Mouse (Mus musculus) activated CD4-positive, CD25-positive, alpha-beta regulatory T cell, adult 4 months (primary cell): ENCODE measurements around the gene Fam170b. TPM values are rescaled to one million over a fixed set of nuclear protein-coding genes. Genes with fewer than 3 reads are reported as not detected.

Experiments
- ATAC-seq: one replicate; pipeline ENCODE4 v1.8.0; 2017
- polyA plus RNA-seq, 2 experiments: library from polyadenylated mRNA; unstranded; fragments of 100-300 nt; shearing (Covaris generic); gene quantifications; one replicate each; pipeline ENCODE4 v1.2.1; 2017

The Fam170b gene
- not detected for polyA plus RNA-seq

DNA sequence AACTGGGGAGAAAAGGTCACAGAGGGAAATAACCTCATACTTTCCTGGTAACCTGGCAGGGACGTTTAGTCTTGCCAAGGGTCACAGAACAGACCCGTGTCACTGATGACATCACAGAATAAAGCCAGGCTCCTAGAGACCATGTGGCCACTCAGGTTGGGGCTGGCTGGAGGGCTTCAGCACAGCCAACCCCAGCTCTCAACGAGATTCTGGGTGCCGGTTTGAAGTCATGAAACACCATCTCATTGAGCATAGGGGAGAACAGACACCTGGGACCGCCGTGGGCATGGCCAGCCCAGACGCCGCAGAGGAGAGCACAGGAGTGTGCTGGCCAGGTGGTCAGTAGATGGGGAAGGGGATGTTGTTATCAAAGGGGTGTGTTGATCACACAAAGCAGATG lies at the start of gene Fam170b:
Fam170b (plus strand) TSS at position 116 of the 400 bp plus-strand sequence.
- ATAC-seq, result no peak

DNA sequence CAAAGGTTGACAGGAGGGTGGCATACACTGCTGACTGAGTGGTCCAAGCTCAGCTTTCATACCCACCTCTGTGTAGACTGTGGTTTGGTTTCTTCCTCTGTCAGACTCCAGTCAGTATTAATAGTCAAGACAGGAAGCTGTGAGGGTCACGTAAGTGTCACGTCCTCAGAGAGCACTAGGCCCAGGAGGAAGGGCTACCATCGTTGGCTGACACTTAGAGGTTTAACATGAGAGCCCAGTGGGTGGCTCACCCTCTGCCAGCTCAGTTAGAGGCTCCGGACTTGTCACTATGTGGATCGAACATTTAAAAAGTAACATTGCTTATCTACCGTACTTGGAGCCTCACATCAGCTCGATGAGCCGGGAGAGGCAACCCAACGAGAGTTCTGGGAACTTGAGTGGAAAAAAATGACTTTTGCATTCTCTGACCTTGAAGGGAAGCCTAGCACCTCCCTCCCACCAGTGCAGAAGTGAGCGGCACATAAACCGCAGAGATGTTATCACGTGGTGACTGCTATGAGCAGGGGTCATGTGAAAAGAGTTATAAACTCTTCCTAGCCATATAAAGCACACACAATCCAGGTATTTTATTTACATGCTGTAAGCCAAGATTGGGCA lies 49.5 kb upstream of the Fam170b start:
- peak; percentile 79 for ATAC-seq

DNA sequence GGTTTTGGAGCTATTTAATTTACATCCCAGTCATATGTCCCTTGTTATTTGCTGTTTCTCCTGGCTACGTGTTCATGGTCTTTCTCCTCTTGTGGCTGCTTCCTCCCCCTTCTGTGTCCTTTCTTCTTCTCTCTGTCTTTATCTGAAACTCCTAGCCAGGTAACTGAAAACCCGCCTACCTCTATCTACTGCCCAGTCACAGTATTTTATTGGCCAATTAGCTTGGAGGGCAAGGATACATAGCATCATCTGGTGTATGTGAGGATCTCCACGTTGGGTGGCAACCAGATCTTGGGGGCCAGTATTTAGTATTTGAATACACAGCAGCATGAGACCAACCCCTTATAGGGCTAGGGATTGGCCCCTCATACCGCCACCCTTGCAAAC lies 49.0 kb upstream of the Fam170b start:
- peak; percentile 12 for ATAC-seq

DNA sequence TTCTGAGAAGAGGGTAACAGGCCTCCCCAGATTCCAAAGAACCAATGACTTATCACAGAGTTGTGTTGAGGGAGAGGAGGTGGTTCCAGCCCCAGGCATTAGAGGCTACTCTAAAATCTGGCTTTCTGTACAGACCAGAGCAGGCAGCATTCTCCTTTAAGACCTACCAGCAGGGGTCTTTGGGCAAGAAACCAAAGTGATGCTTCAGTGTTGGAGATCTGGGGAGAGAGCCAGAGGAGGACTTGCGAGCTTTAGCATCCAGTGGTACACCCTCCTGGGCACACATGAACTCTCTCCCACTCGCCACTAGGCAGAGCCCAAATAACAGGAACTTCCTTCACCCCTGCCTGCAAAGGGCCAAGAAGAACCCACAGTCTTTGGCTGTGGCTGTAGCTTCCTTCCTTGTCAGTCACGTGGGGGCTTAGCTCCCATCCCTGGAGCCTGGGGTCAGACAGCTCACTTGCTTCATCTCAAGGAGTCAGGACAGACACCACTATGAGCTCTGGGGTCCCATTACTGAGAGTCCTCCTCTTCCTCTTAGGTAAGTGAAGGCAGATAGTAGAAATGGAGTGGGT lies 48.1 kb upstream of the Fam170b start, which contains the start of gene Tmem273:
Tmem273 (plus strand) TSS at position 408 of the 575 bp plus-strand sequence.
- ATAC-seq, result no peak

DNA sequence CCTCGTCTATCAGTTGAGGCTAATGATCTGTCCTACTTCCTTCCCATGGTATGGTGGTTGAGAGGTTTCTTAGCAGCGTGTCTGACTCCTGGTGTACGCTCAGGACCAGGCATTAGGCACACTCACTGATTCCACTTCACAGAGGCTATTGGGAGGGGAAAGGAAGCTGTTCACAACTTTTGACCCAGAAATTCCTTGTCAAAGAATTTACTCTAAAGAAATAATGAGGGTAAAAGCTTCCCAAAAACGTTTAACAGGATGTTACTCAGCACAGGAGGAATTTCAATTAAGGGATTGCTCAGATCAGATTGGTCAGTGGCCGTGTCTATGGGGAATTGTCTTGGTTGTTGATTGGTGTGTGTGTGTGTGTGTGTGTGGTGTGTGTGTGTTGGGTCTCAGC lies 46.1 kb upstream of the Fam170b start:
- no peak for ATAC-seq

DNA sequence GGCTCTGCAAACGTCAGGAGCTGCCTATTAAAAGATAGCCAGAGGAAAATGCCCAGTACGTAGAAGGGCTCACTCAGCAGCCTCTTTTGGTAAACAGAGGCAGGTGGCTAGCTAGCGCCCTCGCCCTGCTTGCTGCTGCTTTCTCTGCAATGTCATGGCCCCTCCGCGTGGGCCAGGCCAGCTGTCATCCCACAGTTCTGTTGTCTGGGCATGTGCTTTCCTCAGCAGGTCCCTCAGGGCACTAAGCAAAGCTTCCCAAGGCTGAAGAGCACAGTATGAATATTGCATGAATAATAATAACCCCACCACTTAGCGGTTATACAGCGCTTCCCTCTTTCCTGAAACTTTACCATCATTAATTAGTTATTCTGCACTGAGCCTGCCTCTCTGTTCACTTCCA lies 37.4 kb upstream of the Fam170b start:
- ATAC-seq, result no peak

DNA sequence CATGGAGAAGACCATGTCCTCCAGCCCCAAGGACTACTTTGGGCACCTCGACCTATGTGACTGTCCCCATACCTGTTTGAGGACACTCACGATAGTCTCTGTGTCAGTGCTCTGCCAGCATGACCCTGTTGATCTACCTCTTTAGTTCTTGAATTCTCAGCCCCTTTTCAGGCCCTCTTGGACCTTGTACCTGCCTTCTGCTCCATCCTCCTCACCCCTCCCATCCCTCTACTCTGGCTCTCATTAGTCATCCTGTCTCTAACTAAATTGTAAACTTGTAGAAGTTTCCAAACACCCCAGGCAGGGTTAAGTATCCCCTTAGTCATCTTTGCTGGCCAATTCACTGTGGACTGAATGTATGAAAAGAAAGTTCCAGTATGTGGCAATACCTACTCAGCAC lies 36.0 kb upstream of the Fam170b start:
- no peak for ATAC-seq

DNA sequence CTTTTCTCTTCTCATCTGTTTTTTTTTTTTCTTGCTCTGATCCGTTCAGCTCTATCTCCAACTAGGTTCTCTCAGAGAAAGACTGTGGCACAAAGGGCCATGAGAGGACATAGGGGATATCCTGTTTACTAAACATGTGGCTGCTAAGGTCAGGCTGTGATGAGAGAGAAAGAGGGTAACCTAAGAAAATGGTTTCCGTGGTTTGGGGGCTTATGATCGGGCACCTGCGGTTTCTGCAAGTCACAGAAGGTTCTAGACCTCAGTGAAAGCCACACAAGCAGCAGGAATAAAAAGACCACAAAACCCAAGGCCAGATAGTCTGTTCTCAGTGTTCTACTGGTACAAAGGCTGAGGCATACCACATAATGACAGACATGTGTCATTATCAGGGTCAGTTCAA lies 35.4 kb upstream of the Fam170b start:
- peak; percentile 28 for ATAC-seq

DNA sequence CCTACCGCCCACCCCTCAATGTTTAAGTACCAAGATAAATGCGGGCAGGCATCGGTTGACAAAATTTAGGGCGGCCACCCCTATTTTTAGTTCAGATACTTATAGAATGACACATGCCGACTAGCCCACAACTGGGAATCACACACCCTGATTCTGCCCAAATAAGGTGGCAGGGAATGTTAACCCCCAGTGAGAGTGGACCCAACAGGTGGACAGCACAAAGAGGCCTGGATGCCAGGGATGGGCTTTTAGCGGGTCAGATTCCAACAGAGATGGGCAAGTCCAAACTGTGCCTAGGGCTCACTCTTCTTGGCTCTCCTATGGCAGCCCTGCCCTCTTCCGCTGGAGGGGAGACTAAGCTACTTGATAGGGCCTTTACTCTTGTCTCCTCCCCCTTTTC lies 33.7 kb upstream of the Fam170b start:
- ATAC-seq, result no peak

DNA sequence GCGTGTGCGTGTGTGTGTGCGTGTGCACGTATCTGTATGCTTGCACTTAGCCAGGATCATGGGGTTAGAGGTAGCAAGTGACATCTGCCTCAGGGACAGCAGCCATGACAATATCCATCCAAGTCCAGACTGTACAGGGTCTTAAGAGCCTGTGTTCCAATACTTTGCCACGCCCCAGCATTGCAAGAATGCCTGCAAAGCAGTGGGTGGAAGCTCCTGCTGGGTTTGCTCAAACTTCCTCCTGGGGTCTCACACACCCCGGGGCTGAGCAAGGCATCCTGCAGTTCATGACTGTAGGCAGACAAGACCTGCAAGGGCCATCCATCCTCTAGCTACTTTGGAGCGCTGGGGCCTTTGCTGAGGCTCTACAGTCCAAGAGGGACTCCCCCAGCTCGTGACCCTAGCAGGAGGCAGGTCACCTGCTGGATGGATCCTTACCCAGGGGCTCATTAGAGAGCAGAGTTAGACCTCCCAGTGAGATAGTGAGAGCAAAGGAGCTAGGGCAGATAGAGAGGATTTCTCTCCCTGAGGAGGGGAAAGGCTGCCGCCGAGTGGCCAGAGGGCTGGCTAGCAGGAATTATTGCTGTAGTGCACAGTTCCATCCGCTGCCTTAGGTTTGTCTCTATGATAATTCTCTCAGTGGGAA lies 32.6 kb upstream of the Fam170b start:
- no peak for ATAC-seq

DNA sequence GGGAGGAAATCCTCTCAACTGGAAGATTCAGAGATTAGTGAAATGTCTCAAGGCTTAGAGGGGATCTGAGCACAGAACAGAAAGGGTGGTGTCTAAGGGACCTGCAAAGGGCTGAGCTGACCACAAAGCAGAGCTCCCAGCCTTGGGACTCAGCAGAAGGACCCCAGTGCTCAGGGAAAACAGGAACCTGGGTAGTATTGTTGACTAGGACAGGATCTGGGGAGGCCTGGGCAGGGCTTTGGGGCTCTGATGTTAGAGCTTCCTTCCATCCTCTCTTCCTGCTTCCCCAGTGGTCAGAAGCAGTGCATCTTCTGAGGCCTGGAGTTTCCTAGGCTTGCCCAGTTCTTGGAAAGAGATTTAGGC lies 32.1 kb upstream of the Fam170b start:
- ATAC-seq, result no peak

DNA sequence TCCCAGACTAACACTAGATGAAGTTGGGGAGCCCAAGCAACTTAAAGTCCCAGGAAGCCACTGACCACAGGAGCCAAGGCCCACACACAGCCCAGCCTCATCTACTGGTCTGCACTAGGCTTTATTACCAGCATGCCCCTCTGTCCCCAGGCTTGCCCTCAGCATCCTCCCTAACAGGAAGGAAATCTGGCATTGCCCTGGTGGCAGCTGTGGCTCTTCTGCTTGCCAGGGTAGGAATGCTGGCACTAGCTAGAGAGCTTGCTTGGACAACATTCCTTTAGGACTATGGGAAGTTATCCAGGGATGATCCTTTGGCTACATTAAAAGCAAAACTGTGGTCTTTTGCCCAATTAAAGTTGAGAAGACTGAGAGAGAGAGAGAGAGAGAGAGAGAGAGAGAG lies 23.7 kb upstream of the Fam170b start:
- no peak for ATAC-seq

DNA sequence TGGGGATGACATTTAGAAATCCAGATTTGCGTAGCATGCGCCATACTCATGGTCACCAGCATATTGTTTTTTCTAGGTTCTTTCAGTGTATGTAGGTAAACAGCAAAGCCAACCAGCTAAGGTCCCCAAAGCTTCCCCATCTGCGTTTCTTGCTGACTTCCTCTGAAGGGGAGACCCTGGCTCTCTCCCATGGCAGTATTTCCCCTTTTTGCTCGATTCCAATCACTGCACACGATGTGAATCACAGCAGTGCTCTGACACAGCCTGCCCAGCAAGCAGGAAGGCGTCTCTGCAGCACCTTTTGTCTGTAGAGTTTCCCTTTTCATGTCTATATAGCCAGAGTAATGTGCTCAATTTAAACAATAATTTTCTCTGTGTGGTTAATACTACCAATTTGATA lies 21.3 kb upstream of the Fam170b start:
- no peak for ATAC-seq

DNA sequence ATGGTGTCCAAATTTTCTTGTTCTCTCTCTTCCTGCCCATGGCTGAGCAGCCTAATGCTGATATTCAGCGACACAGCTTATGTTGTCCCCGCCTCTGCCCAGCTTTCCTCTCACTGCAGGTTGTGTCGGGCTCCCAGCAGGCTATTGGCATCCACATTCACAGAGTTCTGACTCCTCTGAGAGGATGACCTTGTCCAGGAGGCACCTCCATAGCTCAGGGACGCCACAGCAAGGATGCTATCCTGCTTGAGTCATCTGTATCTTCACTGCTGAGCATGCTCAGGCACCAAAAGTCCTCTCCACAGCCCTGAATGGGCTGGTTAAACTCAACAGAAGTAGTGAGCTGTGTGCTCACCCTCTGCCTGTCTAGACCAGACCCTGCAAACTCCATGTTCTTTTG lies 18.8 kb upstream of the Fam170b start:
- no peak for ATAC-seq

DNA sequence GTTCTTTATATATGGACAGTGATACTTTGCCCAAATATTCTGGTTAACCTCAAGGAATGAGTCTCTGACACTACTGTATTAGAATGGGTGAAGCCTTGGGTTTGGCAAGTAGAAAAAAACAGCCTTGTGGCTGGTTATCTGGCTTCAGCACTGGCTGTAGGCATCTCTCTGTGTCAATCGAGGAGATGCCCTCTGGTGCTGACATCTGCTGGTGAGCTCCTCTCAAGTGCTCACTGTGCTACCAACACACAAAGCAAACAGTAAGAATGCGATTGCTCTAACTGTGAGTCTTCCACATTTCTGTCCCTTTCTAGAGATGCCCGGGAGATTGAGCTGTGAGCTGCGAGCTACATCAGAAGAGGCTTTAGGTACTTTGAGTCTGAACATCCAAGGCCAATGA lies 17.2 kb upstream of the Fam170b start:
- ATAC-seq, result no peak

DNA sequence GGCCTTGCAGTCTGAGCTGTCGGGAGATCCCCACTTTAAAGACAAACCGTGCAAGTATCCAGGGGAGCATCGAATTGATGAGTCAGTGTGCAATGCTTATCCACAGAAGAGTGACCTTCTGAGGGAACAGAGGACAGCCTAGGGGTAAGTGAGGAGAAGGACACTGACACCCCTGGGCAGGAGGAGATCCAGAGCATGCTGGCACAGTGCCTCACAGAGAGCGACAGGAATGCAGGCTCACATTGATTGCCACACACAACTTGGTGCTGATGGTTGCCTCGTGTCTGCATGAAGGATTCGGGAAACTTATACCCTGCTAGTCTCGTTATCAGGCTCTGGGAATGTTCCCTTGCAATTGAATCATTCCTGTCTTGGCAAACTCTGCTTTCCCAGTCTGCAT lies 16.5 kb upstream of the Fam170b start:
- ATAC-seq, result no peak

DNA sequence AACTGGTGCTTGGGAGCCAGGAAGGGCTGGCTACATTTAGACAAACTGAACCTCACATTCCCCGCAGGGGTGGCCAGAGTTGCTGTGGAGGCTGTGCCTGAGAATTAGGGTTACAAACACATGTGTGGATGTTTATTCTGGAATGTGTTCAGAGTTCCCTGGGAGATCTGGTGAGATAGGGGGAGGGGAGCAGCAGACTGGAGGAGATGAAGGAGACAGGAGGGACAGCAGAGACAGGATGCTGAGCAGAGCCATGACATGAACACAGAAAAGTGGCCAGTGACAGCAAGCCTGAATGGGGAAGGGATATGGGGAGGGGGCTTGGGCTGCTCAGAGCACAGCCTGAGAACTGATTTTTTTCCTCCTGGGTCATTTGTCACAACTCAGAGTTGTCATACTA lies 14.5 kb upstream of the Fam170b start:
- no peak for ATAC-seq

DNA sequence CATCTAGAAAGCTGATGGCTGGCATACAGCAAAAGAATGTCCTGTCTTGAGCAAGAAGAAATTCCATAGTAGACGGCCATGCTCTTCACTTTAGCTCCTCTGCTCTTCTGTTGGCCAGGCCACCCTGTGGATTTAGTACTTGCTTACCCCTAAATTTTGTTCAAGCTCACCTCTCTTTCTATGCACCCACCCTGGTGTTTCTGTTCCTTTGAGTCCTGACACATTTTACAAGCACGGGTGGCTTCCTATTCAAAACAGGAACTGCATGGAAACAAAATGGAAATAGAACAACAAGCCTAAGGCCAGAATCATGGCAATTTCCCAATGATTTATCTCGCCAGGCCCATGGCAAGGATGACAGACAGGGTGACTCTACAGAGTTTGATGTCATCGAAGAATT lies 10.9 kb upstream of the Fam170b start:
- no peak for ATAC-seq

DNA sequence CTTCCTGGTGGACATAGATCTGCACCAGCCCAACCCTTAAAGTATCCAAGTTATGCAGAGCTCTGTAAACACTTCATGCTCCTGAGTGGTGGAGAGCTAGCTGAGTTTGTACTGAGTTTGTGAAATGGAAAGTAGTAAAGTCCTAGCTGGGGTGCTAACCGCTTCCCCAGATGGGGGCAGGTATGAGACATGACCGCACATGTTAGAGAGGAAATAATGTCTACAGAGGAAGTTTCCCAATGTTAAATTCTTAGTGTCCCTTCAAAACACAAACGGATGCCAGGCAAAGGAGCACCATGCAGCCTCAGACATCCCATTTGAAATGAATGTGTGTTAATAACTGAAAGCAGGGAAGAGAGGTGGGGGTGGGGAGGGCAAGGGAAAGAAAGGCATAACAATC lies 9.9 kb upstream of the Fam170b start:
- ATAC-seq, result no peak

DNA sequence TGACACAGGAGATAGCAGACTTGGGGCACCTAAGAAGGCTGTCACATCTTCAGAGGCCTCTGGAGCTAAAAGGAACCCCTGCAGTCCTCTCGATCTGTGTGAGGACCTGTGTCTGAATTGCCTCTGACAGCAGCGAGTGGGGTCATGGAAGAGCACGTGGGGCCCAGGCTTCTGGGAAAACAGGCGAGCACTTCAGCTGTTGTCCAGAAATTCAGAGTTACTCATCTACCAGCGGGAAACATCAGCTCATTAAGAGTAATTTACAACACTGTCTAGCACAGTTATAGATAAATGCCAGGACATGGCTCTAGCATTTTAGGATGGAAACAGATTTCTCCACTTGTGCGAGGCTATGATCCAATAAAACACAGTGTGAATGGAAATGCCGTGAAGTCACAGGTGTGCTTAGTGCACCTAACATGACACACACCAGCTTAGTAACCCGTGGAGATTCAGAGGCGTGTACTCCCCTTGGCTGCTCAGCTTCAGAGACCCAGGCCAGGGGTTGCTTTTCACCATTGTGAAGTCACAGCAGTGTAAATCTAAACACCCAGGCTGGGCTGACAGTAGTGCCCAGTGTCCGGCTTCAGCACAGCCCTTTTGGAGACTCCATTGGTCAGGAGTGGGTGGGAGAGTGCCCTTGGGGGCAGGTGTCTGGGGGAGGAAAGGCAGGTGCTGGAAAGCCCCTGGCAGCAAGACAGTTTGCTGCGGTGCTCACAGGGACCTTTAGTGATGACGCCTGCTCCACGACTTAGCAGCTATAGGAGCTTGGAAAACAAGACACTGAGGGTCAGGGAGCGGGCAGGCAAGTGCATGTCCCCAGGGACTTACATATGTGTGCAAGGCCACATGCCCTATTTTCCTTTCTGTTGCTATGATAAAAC lies 9.3 kb upstream of the Fam170b start:
- no peak for ATAC-seq

DNA sequence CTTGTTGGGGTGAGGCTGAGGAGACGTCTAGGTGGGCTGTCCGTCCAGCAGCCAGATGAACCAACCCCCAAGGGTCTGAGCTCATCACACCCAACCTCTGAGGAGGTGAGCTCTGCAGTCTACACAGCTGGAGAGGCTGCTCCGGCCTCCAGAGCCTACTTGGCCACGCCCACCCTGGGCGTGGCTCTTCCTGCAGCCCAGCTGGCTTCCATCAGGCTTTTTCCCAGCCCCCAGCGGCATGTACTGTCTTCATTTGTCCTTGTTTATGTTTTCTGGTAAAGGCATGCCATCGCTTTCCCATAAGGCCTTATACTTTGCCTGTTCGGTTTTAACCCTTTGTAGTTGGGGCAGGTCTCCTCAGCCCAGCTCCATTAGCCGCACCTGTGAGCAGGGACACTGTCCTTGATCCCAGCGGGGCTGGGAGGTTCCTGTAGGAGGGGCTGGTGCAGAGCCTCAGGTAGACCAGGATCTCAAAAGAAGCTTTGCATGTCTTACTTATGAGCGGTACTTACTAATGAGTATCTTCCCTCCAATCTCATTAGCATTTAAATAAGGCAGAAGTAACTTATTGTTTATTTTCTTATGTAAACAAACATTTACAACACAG lies 8.2 kb upstream of the Fam170b start:
- ATAC-seq, result no peak

DNA sequence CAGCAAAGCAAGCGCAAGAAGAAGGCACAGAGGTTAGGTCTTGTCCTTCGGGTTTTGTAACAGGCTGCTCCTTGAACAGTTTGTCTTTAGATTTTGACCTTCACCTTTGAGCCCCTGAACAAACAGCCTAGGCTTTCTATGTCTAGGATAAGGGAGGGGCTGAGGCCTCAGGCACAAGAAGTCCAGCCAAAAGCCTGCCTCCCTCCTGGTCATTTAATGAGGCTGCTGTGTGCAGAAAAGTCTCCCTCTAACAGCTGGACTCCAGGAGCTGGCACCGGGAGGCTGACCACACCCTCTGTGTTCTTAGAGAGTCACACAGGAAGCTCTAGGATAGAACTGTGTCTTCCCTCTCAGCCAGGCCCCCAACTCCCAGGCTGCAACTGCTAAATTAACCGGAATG lies 6.6 kb upstream of the Fam170b start:
- no peak for ATAC-seq

DNA sequence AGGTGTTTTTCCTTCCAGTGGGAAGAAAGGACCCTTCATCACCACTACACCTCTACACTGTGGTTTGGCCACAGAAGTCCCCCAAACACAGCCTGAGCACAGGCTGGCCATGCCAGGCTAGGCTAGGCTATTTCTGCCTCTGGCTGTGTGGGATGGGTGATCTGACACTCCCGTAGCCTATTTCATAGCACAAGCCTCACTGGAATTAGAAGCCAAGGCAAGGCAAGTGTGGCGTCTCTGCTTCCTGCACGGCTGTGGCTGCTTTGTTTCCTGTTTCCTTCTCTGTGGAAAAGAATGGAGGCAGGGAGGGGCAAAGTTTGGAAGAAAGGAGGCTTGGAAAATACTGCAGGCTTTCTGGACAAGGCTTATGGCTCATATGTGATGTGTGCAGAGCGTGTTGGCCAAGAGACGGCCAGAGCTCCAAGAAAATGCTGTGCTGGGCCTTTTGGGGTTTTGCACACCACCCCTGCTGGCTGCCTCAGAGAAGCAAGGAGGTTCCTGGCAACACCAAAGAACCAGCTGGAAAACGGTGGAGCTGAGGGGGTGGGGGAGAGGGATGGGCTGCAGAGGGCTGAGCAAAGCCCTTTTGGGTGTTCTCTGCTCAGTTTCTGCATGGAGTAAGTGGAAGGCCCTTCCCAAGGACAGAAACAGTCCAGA lies 5.6 kb upstream of the Fam170b start:
- no peak for ATAC-seq
